Mouse (Mus musculus) G1E (cell line): Measurements from ENCODE around the gene Cnga1.

Experiments used
- CTCF ChIP-seq: IDR thresholded peaks from 2 replicates; pipeline ENCODE4 v1.5.1; 2012; ENCODE audit warnings: low read depth, low read length, inconsistent platforms, mixed read lengths
- POLR2AphosphoS5 ChIP-seq: IDR thresholded peaks from 2 replicates; pipeline ENCODE4 v1.6.1; 2012; ENCODE audit warnings: low read depth, low read length, inconsistent platforms; ENCODE audit not compliant: insufficient replicate concordance
- TAL1 ChIP-seq: conservative IDR thresholded peaks from 2 replicates; pipeline ENCODE4 v1.6.1; 2012; ENCODE audit warnings: low read depth, low read length, inconsistent platforms, mixed read lengths

GRCm38 (mm10) chr5:72643655-72644054 is 420 bp downstream of the Cnga1 start:
- TF ChIP-seq CTCF: no peak
- no peak for TF ChIP-seq TAL1
- TF ChIP-seq POLR2AphosphoS5: no peak
